Mouse (Mus musculus): ENCODE measurements at regions not wholly inside any gene's neighbourhood (a gene's known extent, or its start where the extent isn't known, plus 50 kb on each side); places are given as distances from the start of the nearest gene placed in this dataset.
"Not testable (repeated sequence)": the region's sequence is repeated elsewhere in the genome, so short reads cannot be mapped to it uniquely, and the experiment has no call there.

DNA sequence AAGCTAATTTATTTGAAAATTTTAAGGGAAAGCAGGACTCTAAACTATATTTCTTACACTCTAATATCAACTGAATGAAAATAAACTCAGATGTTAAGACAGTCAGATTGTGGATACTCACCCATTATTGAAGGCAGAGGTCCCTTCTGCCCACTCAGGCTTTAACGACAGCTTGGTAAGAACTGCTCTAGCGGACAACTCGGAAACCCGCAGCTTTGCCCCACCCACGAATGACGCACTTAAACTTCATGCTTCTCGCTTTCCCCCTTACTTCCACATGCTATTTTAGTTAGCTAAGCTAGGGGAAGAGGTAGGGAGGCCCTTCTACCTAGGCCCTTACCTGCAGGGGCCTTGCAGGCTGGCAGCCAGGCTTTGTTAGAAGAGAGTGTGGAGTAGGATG lies 50.8 kb upstream of the Elmo1 start:
- H3K27me3 ChIP-seq (replicated peaks; ENCODE audit: control insufficient read depth, insufficient read depth, low read length) = no peaks in the 10 kb centered on the region
- H3K4me3 ChIP-seq (ENCODE audit: insufficient read depth, low read depth, low read length) = no peak overlapping the region
- no peak for DNase-seq
- H3K4me1 ChIP-seq (ENCODE audit: control insufficient read depth, insufficient read depth, low read length) = no peaks in the 10 kb centered on the region
- TF ChIP-seq CTCF (conservative IDR thresholded peaks at IDR 0.05; ENCODE audit: insufficient read depth, insufficient read length, low read depth, low read length) (no peak), POLR2A (IDR thresholded peaks at IDR 0.05; ENCODE audit: low read depth, low read length) (no peak)
- H3K36me3 ChIP-seq (ENCODE audit: control insufficient read depth, insufficient read depth, low read length) = no peaks in the 10 kb centered on the region
- 79% methylated on average over 7 of the region's 7 CpGs for WGBS
- no peak overlapping the region for H3K27ac ChIP-seq (ENCODE audit: insufficient read depth, low read depth, low read length)

- no peaks in the 10 kb centered on the region for H3K27me3 ChIP-seq (replicated peaks; ENCODE audit: control insufficient read depth, insufficient read depth, low read length)
- 27% methylated on average over 11 of the region's 11 CpGs for WGBS
- TF ChIP-seq CTCF (conservative IDR thresholded peaks at IDR 0.05; ENCODE audit: insufficient read depth, insufficient read length, low read depth, low read length) (peak; percentile 44), POLR2A (IDR thresholded peaks at IDR 0.05; ENCODE audit: low read depth, low read length) (no peak)
Measured at GRCm38 (mm10) chr13:20038463-20038862, 51.9 kb upstream of the Elmo1 start.

GRCm38 (mm10) chr13:20037436-20037835 lies 53.0 kb upstream of the Elmo1 start:
- no peaks in the 10 kb centered on the region for H3K4me1 ChIP-seq (ENCODE audit: control insufficient read depth, insufficient read depth, low read length)
- DNase-seq = no peak
- no peaks in the 10 kb centered on the region for H3K36me3 ChIP-seq (ENCODE audit: control insufficient read depth, insufficient read depth, low read length)
- H3K27ac ChIP-seq (ENCODE audit: insufficient read depth, low read depth, low read length) = no peak overlapping the region
- no peak overlapping the region for H3K4me3 ChIP-seq (ENCODE audit: insufficient read depth, low read depth, low read length)
- 86% methylated on average over 7 of the region's 7 CpGs for WGBS
- H3K27me3 ChIP-seq (replicated peaks; ENCODE audit: control insufficient read depth, insufficient read depth, low read length) = no peaks in the 10 kb centered on the region
- TF ChIP-seq CTCF (conservative IDR thresholded peaks at IDR 0.05; ENCODE audit: insufficient read depth, insufficient read length, low read depth, low read length) (no peak), POLR2A (IDR thresholded peaks at IDR 0.05; ENCODE audit: low read depth, low read length) (no peak)

More at GRCm38 (mm10) chr13:20038463-20038862, 51.9 kb upstream of the Elmo1 start:
- Histone ChIP-seq H3K27ac (ENCODE audit: insufficient read depth, low read depth, low read length) (no peak overlapping the region), H3K4me3 (ENCODE audit: insufficient read depth, low read depth, low read length) (no peak overlapping the region), H3K4me1 (ENCODE audit: control insufficient read depth, insufficient read depth, low read length) (no peaks in the 10 kb centered on the region), H3K36me3 (ENCODE audit: control insufficient read depth, insufficient read depth, low read length) (no peaks in the 10 kb centered on the region)
- DNase-seq = peak; percentile 37

- no peak for DNase-seq
- H3K27ac ChIP-seq (ENCODE audit: insufficient read depth, low read depth, low read length) = no peak overlapping the region
- H3K4me3 ChIP-seq (ENCODE audit: insufficient read depth, low read depth, low read length) = no peak overlapping the region
- WGBS = 78% methylated on average over 11 of the region's 11 CpGs
- H3K27me3 ChIP-seq (replicated peaks; ENCODE audit: control insufficient read depth, insufficient read depth, low read length) = no peaks in the 10 kb centered on the region
- no peaks in the 10 kb centered on the region for H3K36me3 ChIP-seq (ENCODE audit: control insufficient read depth, insufficient read depth, low read length)
- no peaks in the 10 kb centered on the region for H3K4me1 ChIP-seq (ENCODE audit: control insufficient read depth, insufficient read depth, low read length)
- no peak for TF ChIP-seq CTCF (conservative IDR thresholded peaks at IDR 0.05; ENCODE audit: insufficient read depth, insufficient read length, low read depth, low read length)
- no peak for TF ChIP-seq POLR2A (IDR thresholded peaks at IDR 0.05; ENCODE audit: low read depth, low read length)
Measured at GRCm38 (mm10) chr13:20033937-20034735, 56.3 kb upstream of the Elmo1 start.

- no peak for DNase-seq
- no peaks in the 10 kb centered on the region for H3K36me3 ChIP-seq (ENCODE audit: control insufficient read depth, insufficient read depth, low read length)
- no peak overlapping the region for H3K27ac ChIP-seq (ENCODE audit: insufficient read depth, low read depth, low read length)
- 52% methylated on average over 5 of the region's 5 CpGs for WGBS
- H3K4me3 ChIP-seq (ENCODE audit: insufficient read depth, low read depth, low read length) = no peak overlapping the region
- H3K4me1 ChIP-seq (ENCODE audit: control insufficient read depth, insufficient read depth, low read length) = no peaks in the 10 kb centered on the region
- TF ChIP-seq POLR2A (IDR thresholded peaks at IDR 0.05; ENCODE audit: low read depth, low read length) = no peak
- TF ChIP-seq CTCF (conservative IDR thresholded peaks at IDR 0.05; ENCODE audit: insufficient read depth, insufficient read length, low read depth, low read length) = no peak
- H3K27me3 ChIP-seq (replicated peaks; ENCODE audit: control insufficient read depth, insufficient read depth, low read length) = no peaks in the 10 kb centered on the region
Measured at GRCm38 (mm10) chr13:20031660-20032059, 58.7 kb upstream of the Elmo1 start.

- no peaks in the 10 kb centered on the region for H3K36me3 ChIP-seq (ENCODE audit: control insufficient read depth, insufficient read depth, low read length)
- H3K27ac ChIP-seq (ENCODE audit: insufficient read depth, low read depth, low read length) = no peak overlapping the region
- H3K4me1 ChIP-seq (ENCODE audit: control insufficient read depth, insufficient read depth, low read length) = no peaks in the 10 kb centered on the region
- no peaks in the 10 kb centered on the region for H3K27me3 ChIP-seq (replicated peaks; ENCODE audit: control insufficient read depth, insufficient read depth, low read length)
- TF ChIP-seq CTCF (conservative IDR thresholded peaks at IDR 0.05; ENCODE audit: insufficient read depth, insufficient read length, low read depth, low read length) (no peak), POLR2A (IDR thresholded peaks at IDR 0.05; ENCODE audit: low read depth, low read length) (no peak)
- 47% methylated on average over 5 of the region's 5 CpGs for WGBS
- DNase-seq = no peak
- H3K4me3 ChIP-seq (ENCODE audit: insufficient read depth, low read depth, low read length) = no peak overlapping the region
Measured at GRCm38 (mm10) chr13:20031082-20031481, 59.3 kb upstream of the Elmo1 start.

- no peak overlapping the region for H3K4me3 ChIP-seq (ENCODE audit: insufficient read depth, low read depth, low read length)
- H3K4me1 ChIP-seq (ENCODE audit: control insufficient read depth, insufficient read depth, low read length) = no peaks in the 10 kb centered on the region
- H3K27ac ChIP-seq (ENCODE audit: insufficient read depth, low read depth, low read length) = no peak overlapping the region
- H3K27me3 ChIP-seq (replicated peaks; ENCODE audit: control insufficient read depth, insufficient read depth, low read length) = no peaks in the 10 kb centered on the region
- no peak for DNase-seq
- WGBS = 61% methylated on average over 6 of the region's 6 CpGs
- TF ChIP-seq CTCF (conservative IDR thresholded peaks at IDR 0.05; ENCODE audit: insufficient read depth, insufficient read length, low read depth, low read length) = no peak
- no peak for TF ChIP-seq POLR2A (IDR thresholded peaks at IDR 0.05; ENCODE audit: low read depth, low read length)
- H3K36me3 ChIP-seq (ENCODE audit: control insufficient read depth, insufficient read depth, low read length) = no peaks in the 10 kb centered on the region
Measured at GRCm38 (mm10) chr13:20026612-20027011, 63.8 kb upstream of the Elmo1 start.

DNA sequence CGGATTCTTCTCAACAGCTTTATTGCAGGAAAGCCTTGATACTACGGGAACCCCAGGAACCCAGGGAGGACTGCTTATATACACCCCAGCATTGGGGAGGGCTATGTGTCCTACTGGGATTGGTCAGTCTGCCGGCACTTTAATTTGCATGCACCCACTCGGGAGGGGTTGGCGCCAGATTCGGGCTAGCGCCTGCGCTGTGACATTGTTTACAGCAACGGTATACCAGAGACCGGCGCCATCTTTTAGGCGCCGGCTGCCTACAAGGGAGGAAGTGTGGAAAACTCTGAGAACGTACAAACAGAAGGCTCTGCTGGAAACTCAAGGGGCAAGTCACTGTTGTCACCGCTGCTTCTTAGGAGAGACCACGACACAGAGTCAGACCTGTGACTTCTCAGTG lies 73.9 kb upstream of the Elmo1 start:
- not testable (repeated sequence) for DNase-seq; H3K4me1 ChIP-seq (ENCODE audit: control insufficient read depth, insufficient read depth, low read length); H3K36me3 ChIP-seq (ENCODE audit: control insufficient read depth, insufficient read depth, low read length); H3K4me3 ChIP-seq (ENCODE audit: insufficient read depth, low read depth, low read length); H3K27ac ChIP-seq (ENCODE audit: insufficient read depth, low read depth, low read length); H3K27me3 ChIP-seq (replicated peaks; ENCODE audit: control insufficient read depth, insufficient read depth, low read length)
- 93% methylated on average over 16 of the region's 16 CpGs for WGBS
